Mouse (Mus musculus) yolk sac, embryonic 10.5 days (tissue): ENCODE data around the gene Wnt3a.
A peak's percentile ranks its signal among the peaks of the same experiment; 100 is the strongest.
"Not testable (repeated sequence)": the region's sequence is repeated elsewhere in the genome, so short reads cannot be mapped to it uniquely, and the experiment has no call there.

Experiments used
- DNase-seq: peaks from one replicate; pipeline ENCODE4 v3.0.0-alpha.2; 2017; ENCODE audit warnings: low spot score

Wnt3a gene

GRCm38 (mm10) chr11:59307422-59308163, 17.0 kb upstream of the Wnt3a start:
- DNase-seq, result peak; percentile 69

DNA sequence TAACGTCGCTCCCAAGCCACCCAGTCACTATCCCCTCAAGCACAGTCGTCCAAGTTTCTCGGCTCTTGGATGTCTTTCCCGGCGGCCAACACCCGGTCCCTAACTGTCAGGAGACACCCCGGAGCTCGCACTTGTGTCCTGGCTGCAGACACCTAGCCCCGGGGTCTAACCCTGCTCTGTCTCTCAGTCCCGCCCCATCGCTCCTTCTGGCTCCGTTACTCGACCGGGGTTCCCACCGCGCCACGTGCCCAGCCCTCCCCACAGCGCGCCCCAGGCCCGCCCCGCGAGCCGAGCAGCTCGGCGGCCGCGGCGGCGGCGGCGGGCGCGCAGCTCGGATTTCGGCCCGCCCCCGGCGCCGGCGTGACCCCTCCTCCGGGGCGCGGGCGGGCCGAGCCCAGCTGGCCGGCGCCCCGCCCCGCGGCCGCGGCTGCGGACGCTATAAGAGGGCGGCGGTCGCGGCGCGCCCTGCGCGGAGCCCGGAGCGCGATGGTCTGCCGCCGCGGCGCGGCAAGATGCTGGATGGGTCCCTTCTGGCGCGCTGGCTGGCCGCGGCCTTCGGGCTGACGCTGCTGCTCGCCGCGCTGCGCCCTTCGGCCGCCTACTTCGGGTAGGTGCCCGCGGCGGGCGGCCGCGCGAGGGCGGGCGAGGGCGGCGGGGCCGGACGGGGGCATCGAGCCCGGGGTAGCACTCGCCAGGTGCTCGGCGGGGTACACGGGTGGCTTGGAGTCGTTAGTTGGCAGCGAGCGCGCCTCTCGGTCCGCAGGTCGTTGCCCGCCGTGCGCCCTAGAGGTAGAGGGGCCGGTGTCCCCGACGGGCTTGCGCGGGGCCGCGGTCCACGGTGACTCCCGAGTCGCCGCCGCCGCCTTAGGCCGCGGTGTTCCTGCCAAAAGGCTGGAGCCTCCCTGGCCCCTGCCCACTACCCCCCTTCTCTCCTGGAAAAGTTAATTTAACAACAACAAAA, 16.2 kb upstream of the Wnt3a start, which contains the start of gene Wnt9a:
Wnt9a (plus strand) TSS at position 468 of the 961 bp plus-strand sequence.
- DNase-seq, result peak; percentile 50

- no peak for DNase-seq
Observed at GRCm38 (mm10) chr11:59305821-59306215, 15.3 kb upstream of the Wnt3a start.

GRCm38 (mm10) chr11:59305008-59305820, 14.7 kb upstream of the Wnt3a start:
- no peak for DNase-seq

DNA sequence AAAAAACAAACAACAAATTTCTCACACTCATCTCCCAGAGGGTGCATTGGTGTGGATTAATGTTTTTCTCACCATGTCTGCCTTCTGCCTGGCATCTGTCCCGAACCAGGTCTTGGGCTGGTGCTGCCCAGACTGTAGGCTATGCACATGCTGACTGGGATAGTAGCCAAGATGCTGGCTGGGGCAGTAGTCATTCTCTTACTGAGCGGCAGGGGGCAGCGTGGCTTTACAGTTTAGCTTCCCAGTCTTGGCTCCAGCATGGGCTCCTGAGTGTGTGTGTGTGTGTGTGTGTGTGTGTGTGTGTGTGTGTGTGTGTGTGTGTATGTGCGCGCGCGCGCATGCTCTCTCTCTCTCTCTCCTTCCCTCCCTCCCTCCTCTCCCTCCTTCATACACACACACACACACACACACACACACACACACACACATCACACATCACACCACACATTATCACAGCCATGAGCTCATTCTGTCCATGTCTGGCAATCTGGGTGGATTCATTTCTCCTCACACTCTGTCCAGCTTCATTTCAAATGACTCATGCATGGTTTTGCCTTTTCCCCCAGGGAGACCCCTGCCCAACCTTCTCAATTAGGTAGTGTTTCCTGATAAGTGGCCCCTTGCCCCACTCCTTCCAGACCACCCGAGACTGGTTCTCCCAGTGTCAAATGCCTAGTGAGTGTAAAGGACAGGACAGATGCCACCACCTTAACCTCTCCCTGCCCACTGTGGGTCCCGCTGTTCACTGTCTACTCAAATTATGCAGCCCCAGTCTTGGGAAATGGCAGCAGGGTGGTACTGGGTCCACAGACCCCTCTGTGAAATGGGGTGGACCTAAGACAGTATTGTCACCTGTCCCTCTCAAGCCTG, 12.4 kb upstream of the Wnt3a start:
- peak; percentile 49 for DNase-seq

GRCm38 (mm10) chr11:59301053-59301452, 10.5 kb upstream of the Wnt3a start:
- DNase-seq, result not testable (repeated sequence)

- no peak for DNase-seq
Observed at GRCm38 (mm10) chr11:59300185-59300584, 9.6 kb upstream of the Wnt3a start.

- DNase-seq, result no peak
Observed at GRCm38 (mm10) chr11:59297941-59298340, 7.4 kb upstream of the Wnt3a start.

DNA sequence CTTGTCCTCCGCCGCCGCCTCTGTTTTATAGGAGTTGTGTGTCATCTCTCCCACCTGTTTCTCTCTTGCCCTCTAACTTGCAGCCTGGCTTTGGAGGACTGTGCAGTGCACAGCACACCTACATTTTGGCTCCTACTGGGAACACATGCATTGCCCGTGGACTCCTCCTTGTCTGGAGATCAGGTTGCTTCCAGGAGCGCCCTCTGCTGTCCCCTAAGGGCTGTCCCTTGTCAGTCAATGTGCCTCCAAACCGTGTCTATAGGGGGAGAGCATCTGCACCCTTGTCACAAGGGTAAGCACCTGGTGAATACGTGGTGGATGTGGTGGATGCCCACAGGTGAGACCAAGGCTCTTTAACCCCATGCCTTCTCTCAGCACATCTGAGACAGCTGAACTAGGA, 3.1 kb upstream of the Wnt3a start:
- no peak for DNase-seq

- no peak for DNase-seq
Observed at GRCm38 (mm10) chr11:59289706-59290105, 846 bp downstream of the Wnt3a start.

DNA sequence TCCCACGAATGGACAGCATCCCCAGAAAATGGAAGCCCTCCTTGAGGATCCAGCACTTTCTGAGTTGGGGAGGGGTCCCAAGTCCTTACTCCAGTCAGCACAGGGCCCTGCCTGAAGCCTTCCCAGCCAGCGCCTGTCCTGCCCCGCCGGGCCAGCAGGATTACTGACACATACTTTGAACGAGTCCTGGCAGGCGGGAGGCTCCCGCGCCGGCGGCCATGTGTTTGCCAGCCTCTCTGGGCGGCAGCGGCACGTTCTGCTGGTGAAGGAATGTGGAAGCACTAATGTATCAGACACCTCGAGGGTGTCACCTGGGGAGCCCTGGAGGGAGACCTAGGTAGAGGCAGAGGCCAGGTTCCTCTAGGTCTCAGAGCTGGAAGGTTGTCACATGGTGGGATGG, 6.4 kb downstream of the Wnt3a start:
- no peak for DNase-seq

GRCm38 (mm10) chr11:59282933-59283332, 7.6 kb downstream of the Wnt3a start:
- DNase-seq, result no peak

- DNase-seq, result no peak
Observed at GRCm38 (mm10) chr11:59282111-59282510, 8.4 kb downstream of the Wnt3a start.

DNA sequence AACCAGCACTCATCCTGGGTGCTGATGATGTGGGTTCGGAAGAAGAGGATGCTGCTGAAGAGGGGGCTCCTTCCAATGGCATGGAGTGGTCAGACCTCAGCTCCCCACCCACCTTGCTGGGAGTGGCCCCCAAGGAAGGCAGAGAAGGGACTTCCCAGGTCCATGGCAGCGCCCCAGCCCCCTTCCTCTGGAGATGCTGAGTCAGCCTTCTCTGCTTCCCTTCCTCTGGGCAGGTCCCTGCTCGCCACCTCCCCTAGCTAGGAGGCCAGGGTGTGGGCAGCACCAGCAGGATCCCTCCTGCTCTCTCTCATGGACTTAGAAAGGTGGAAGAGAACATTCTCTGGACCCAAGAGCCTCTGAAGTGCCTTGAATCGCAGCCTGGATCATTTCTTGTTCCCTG, 12.5 kb downstream of the Wnt3a start:
- no peak for DNase-seq

DNA sequence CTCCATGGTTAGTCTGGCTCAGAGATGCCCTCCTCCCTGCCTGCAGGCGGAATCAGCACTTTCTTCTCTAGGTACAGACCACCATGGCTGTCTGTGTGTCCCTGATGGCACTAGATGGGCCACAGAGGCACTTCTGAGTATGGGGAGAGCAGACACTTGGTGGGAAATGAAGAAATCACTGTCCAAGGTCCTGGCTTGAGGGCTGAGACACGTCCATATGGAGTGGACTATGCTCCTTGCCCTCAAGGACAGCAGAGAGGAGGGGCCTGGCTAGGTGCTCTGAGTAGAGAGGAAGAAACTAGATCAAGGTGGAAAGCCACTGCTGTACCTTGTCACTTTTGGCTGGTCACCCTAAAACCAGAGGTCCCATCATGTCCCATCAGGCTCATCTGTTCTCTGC, 13.7 kb downstream of the Wnt3a start:
- peak; percentile 56 for DNase-seq

- DNase-seq, result no peak
Observed at GRCm38 (mm10) chr11:59274184-59274583, 16.4 kb downstream of the Wnt3a start.

DNA sequence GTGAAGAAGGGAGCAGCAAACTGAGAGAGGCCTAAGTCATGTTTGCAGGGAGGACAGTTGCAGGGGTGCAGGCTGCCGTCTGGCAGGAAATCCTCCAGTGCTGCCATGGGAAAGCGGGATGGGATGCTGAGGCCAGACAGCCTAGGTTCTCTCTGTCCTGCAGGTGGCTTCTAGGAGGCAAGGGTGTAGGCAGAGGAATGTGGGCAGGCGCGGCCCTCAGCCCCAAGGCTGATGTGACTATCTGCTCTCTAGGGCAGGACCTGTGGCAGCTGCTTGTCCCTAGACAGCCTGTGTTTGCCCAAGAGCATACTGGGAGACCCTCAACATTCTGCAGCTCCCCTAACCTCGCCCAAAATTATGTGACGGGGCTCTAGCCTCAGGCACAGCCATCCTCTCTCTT, 23.8 kb downstream of the Wnt3a start:
- DNase-seq, result no peak

- no peak for DNase-seq
Observed at GRCm38 (mm10) chr11:59265154-59265813, 25.3 kb downstream of the Wnt3a start.

DNA sequence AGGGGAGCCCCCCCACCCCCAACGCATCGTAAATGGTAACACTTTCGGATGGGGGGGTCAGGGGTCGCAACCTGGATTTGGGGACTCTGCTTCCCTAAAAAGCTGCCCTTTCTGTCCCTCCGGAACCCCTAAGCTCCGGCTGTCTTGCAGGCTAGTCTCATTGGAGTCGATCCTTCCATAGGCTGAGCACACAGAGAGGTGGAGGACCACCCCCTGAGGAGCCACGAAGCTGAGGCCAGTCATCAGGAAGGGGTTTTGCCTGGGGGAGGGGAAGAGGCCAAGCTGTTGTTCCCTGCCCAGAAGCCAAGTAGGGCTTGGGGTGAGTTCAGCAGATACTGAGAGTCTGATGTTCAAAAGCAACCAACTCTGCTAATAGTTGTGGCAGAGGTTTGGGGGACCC, 26.0 kb downstream of the Wnt3a start:
- DNase-seq, result no peak

GRCm38 (mm10) chr11:59263870-59264563, 26.5 kb downstream of the Wnt3a start:
- DNase-seq, result peak; percentile 21
